Mouse (Mus musculus): ENCODE measurements at regions not wholly inside any gene's neighbourhood (a gene's known extent, or its start where the extent isn't known, plus 50 kb on each side); places are given as distances from the start of the nearest gene placed in this dataset.

DNA sequence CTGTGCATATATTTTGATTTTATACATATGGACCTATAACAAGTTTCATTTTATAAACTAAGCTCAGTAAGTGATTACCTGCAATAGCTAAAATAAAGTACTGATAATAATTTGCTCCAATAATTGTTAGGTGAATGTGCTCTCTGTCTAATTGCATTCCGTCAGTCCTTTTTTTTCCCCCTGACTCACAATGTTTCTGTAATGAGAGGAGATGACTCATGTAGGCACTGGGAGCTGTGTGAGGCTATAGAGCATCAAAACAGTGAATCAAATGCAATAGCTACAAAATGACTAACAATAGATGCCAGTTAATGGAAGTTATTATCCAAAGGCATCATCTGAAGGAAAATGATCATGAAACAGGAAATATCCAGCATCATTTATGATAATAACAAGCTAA, 451.3 kb downstream of the Epha3 start:
- H3K27ac ChIP-seq (ENCODE audit: control insufficient read depth, low read depth, low read length) = no peak overlapping the region
- no peaks in the 10 kb centered on the region for H3K9me3 ChIP-seq (replicated peaks; ENCODE audit: insufficient read depth, low read length)
- no peak overlapping the region for H3K4me3 ChIP-seq (ENCODE audit: control insufficient read depth in 1 of 2, insufficient read depth in 1 of 2, low read depth in 2 of 2, low read length in 2 of 2)
- H3K4me1 ChIP-seq (ENCODE audit: control insufficient read depth in 1 of 2, insufficient read depth in 2 of 2, low read length in 2 of 2) = no peaks in the 10 kb centered on the region
- DNase-seq (ENCODE audit: low read depth, low spot score) = no peak
- no peak for TF ChIP-seq ZKSCAN1 (IDR thresholded peaks at IDR 0.05; ENCODE audit: low read depth, low read length)
- no peak for TF ChIP-seq POLR2AphosphoS2 (IDR thresholded peaks at IDR 0.05; ENCODE audit: low read length)
- TF ChIP-seq TCF12 (IDR thresholded peaks at IDR 0.05; ENCODE audit: low read depth, low read length) = no peak
- TF ChIP-seq USF1 (IDR thresholded peaks at IDR 0.05; ENCODE audit: low read depth, low read length) = no peak
- TF ChIP-seq MEF2A (IDR thresholded peaks at IDR 0.05; ENCODE audit: extremely low read depth, insufficient replicate concordance, low read depth, low read length, poor library complexity, severe bottlenecking) = no peak
- TF ChIP-seq MYB (IDR thresholded peaks at IDR 0.05; ENCODE audit: low read depth, low read length) = no peak
- H3K9ac ChIP-seq (ENCODE audit: control insufficient read depth, low read depth, low read length, poor library complexity, severe bottlenecking) = no peak overlapping the region
- no peaks in the 10 kb centered on the region for H3K79me2 ChIP-seq (ENCODE audit: control insufficient read depth, insufficient read depth, low read length, poor library complexity)
- no peaks in the 10 kb centered on the region for H3K27me3 ChIP-seq (ENCODE audit: control insufficient read depth in 1 of 2, insufficient read depth in 2 of 2, low read length in 2 of 2)
- no peaks in the 10 kb centered on the region for H3K36me3 ChIP-seq (ENCODE audit: control insufficient read depth in 1 of 2, insufficient read depth in 2 of 2, low read length in 2 of 2)

DNA sequence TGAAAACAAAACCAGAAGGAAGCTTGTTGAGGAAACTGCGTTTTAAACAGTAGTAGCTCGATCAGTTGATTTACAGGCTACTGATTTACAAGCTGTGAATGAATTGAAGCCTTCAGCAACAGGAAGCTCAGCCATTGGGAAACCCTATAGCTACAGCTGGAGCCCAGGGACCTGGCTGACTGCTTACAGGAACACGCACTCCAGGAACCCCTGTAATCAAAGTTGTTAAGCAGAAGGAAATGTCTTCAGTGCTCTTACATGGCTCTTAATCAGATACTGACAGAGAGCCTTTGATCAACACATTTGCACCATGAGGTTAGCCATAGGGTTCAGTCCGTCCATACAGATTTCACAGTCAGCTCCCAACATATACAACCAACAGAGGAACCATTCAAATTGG, 411.7 kb downstream of the Epha3 start:
- H3K27ac ChIP-seq (ENCODE audit: control insufficient read depth, low read depth, low read length) = no peak overlapping the region
- no peaks in the 10 kb centered on the region for H3K36me3 ChIP-seq (ENCODE audit: control insufficient read depth in 1 of 2, insufficient read depth in 2 of 2, low read length in 2 of 2)
- H3K4me3 ChIP-seq (ENCODE audit: control insufficient read depth in 1 of 2, insufficient read depth in 1 of 2, low read depth in 2 of 2, low read length in 2 of 2) = no peak overlapping the region
- no peaks in the 10 kb centered on the region for H3K4me1 ChIP-seq (ENCODE audit: control insufficient read depth in 1 of 2, insufficient read depth in 2 of 2, low read length in 2 of 2)
- no peaks in the 10 kb centered on the region for H3K9me3 ChIP-seq (replicated peaks; ENCODE audit: insufficient read depth, low read length)
- no peaks in the 10 kb centered on the region for H3K27me3 ChIP-seq (ENCODE audit: control insufficient read depth in 1 of 2, insufficient read depth in 2 of 2, low read length in 2 of 2)
- no peak overlapping the region for H3K9ac ChIP-seq (ENCODE audit: control insufficient read depth, low read depth, low read length, poor library complexity, severe bottlenecking)
- TF ChIP-seq MXI1 (IDR thresholded peaks at IDR 0.05; ENCODE audit: low read depth, low read length) (no peak), MAFK (IDR thresholded peaks at IDR 0.05; ENCODE audit: borderline replicate concordance, low read depth, low read length) (no peak), UBTF (IDR thresholded peaks at IDR 0.05; ENCODE audit: borderline replicate concordance, insufficient read depth, low read depth, low read length) (no peak), CHD1 (IDR thresholded peaks at IDR 0.05; ENCODE audit: low read depth, low read length) (no peak), HCFC1 (IDR thresholded peaks at IDR 0.05; ENCODE audit: low read depth, low read length) (no peak), MAX (IDR thresholded peaks at IDR 0.05; ENCODE audit: low read length) (no peak), ZMIZ1 (IDR thresholded peaks at IDR 0.05; ENCODE audit: low read depth, low read length) (no peak), GABPA (IDR thresholded peaks at IDR 0.05; ENCODE audit: low read depth, low read length) (no peak), POLR2A (IDR thresholded peaks at IDR 0.05; ENCODE audit: control insufficient read depth in 1 of 2, insufficient read depth in 1 of 2, low read depth in 1 of 2, low read length in 2 of 2, poor library complexity in 1 of 2) (no peak), CHD2 (IDR thresholded peaks at IDR 0.05; ENCODE audit: low read length) (no peak), BHLHE40 (IDR thresholded peaks at IDR 0.05; ENCODE audit: borderline replicate concordance, low read depth, low read length) (no peak), E2F4 (IDR thresholded peaks at IDR 0.05; ENCODE audit: borderline replicate concordance, low read depth, low read length) (no peak)
- H3K79me2 ChIP-seq (ENCODE audit: control insufficient read depth, insufficient read depth, low read length, poor library complexity) = no peaks in the 10 kb centered on the region
- no peak for DNase-seq (ENCODE audit: low read depth, low spot score)

Measured in MEL (cell line).